Mouse (Mus musculus) stomach, embryonic 14.5 days (tissue): ENCODE measurements around the gene Plaa. TPM values are rescaled to one million over a fixed set of nuclear protein-coding genes. Genes with fewer than 3 reads are reported as not detected.

Experiments
- ATAC-seq: fragments of 200-750 bp; cut with Nextera tagmentation; 2 replicates; pipeline ENCODE4 v1.8.0; 2017; ENCODE audit warnings: low read depth, moderate TSS enrichment; ENCODE audit not compliant: insufficient number of reproducible peaks, insufficient read depth, low FRiP score
- H3K27ac ChIP-seq: fragments of 300-500 bp; sonication (generic); 2 replicates; pipeline ENCODE4 v1.5.1; 2014; ENCODE audit warnings: mild to moderate bottlenecking, low read length, moderate library complexity, mixed read lengths
- H3K27me3 ChIP-seq: fragments of 300-500 bp; sonication (generic); 2 replicates; pipeline ENCODE4 v1.6.1; 2014; ENCODE audit warnings: low read length, control low read depth, mixed read lengths; ENCODE audit not compliant: control insufficient read depth, insufficient read depth
- H3K36me3 ChIP-seq: fragments of 300-500 bp; sonication (generic); 2 replicates; pipeline ENCODE4 v1.6.1; 2014; ENCODE audit warnings: mild to moderate bottlenecking, control low read depth, low read length, moderate library complexity, mixed read lengths; ENCODE audit not compliant: control insufficient read depth, insufficient read depth
- H3K4me1 ChIP-seq: fragments of 300-500 bp; sonication (generic); 2 replicates; pipeline ENCODE4 v1.6.1; 2014; ENCODE audit warnings: low read length, control low read depth, mixed read lengths; ENCODE audit not compliant: control insufficient read depth, insufficient read depth
- H3K4me2 ChIP-seq: fragments of 300-500 bp; sonication (generic); replicated peaks from 2 replicates; pipeline ENCODE4 v1.6.1; 2014; ENCODE audit warnings: low read depth, low read length, control low read depth
- H3K4me3 ChIP-seq: fragments of 300-500 bp; sonication (generic); 2 replicates; pipeline ENCODE4 v1.5.1; 2014; ENCODE audit warnings: low read depth, low read length, control low read depth
- H3K9ac ChIP-seq: fragments of 300-500 bp; sonication (generic); replicated peaks from 2 replicates; pipeline ENCODE4 v1.6.1; 2014; ENCODE audit warnings: low read depth, mild to moderate bottlenecking, control low read depth, low read length, moderate library complexity, mixed read lengths
- H3K9me3 ChIP-seq: fragments of 300-500 bp; sonication (generic); 2 replicates; pipeline ENCODE4 v1.6.1; 2016; ENCODE audit warnings: low read depth, low read length, control low read depth; ENCODE audit not compliant: control insufficient read depth
- WGBS: fragments of 180-500 bp; shearing (Covaris S2); extraction: QIAGEN DNeasy Blood & Tissue Kit; methylation state at CpG from one replicate; pipeline ENCODE4 v1.1.7; 2014; 5-methylcytosine and 5-hydroxymethylcytosine counted together
- polyA plus RNA-seq: library from polyadenylated mRNA; unstranded; fragments of >200 nt; fragmentation: Nextera tagmentation; extraction: Ambion mirVana; gene quantifications from 2 replicates; pipeline ENCODE4 v1.2.1, GENCODE M21; 2014

Plaa gene
- polyA plus RNA-seq, 1 experiment from 2014 or later, result 64.6 TPM

DNA sequence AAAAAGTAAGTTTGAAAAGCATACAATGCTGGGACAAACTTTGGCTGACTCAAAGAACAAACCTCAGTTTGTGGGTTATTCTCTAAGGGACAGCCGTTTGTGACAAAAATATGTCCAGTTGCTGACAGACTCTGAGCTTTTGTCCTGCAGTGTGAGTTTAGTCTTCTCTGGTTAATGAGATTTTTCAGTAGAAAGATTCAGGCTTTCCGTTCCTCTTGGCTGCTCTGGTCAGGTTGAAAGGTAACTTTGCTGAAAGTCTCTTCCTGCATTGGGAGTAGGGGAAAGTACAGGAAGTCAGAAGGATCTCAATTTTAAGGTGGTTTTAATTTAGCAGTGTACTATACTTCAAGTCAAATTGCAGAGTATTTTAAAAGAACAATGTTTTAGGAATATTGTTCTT lies 2.5 kb upstream of the Plaa start:
- Histone ChIP-seq H3K36me3 (no peaks in the 10 kb centered on the region), H3K4me2 (no peak overlapping the region), H3K9me3 (no peaks in the 10 kb centered on the region), H3K4me3 (no peak overlapping the region), H3K4me1 (0 out of 2 replicates have a peak, but pooled peaks cover 5% of the 10 kb centered on the region), H3K9ac (no peak overlapping the region), H3K27me3 (no peaks in the 10 kb centered on the region), H3K27ac (no peak overlapping the region)
- WGBS, result 89% methylated on average over 2 of the region's 2 CpGs
- ATAC-seq, result no peak

DNA sequence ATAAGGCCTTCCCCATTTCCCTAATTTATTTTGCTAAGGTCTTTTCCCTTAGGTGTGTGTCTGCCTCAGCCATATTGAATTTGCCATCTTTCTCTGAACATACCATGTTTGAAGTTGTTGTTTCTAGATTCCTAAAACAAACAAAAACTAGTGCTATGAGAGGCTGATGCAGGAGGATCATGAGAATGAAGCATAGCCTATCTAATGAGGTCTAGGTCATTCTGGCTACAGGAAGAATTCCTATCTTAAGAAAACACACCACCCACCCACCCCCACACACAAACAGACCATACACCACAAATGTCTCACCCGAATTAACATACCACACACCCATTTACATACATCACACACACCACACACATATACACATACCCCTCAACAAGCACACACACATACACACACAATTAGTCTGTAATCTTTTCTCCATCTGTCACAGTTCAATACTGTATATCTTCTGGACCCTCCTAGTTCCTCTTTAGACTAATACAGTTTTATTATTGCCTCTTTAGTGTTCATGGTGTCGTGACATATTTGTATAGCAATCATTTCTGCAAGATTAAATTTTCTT lies 1.5 kb upstream of the Plaa start:
- ATAC-seq, result no peak
- Histone ChIP-seq H3K27ac (no peak overlapping the region), H3K4me2 (no peak overlapping the region), H3K9me3 (no peaks in the 10 kb centered on the region), H3K4me1 (0 out of 2 replicates have a peak, but pooled peaks cover 5% of the 10 kb centered on the region), H3K4me3 (no peak overlapping the region), H3K36me3 (no peaks in the 10 kb centered on the region), H3K9ac (no peak overlapping the region), H3K27me3 (no peaks in the 10 kb centered on the region)
- WGBS, result 88% methylated on average over 2 of the region's 2 CpGs

DNA sequence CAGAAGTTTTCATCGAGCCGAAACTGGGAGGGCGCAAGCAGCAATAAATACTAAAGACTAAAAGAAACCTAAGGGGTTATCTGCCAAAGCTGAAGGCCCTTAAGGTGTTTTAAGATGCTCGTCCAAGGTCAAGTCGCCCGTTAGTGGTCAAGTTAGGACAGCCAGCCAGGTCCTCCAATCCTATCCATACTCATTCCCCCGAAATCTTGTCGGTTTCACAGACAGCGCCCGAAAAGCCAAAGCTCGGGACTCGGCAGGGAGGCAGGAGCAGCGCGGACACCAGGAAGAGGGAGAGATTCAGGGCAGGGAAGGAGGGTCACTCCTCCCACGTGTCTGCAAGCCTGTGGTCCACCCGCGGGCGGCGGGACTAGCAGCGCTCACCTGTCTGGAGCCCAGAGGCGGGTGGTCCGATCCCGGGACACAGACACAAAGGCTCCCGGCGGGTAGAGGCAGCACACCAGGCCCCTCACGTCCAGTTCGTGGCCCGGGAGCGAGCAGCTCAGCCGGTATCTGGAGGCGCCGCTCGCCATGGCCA lies 481 bp downstream of the Plaa start:
- under 1% methylated on average over 33 of the region's 33 CpGs for WGBS
- H3K4me2 ChIP-seq, result peak overlapping the region; percentile 52
- H3K4me3 ChIP-seq, result peak overlapping the region; percentile 98
- peak; percentile 76 for ATAC-seq
- H3K9me3 ChIP-seq, result no peaks in the 10 kb centered on the region
- no peaks in the 10 kb centered on the region for H3K27me3 ChIP-seq
- peak overlapping the region; percentile 84 for H3K27ac ChIP-seq
- H3K36me3 ChIP-seq, result no peaks in the 10 kb centered on the region
- H3K9ac ChIP-seq, result peak overlapping the region; percentile 92
- H3K4me1 ChIP-seq, result 0 out of 2 replicates have a peak, but pooled peaks cover 5% of the 10 kb centered on the region

DNA sequence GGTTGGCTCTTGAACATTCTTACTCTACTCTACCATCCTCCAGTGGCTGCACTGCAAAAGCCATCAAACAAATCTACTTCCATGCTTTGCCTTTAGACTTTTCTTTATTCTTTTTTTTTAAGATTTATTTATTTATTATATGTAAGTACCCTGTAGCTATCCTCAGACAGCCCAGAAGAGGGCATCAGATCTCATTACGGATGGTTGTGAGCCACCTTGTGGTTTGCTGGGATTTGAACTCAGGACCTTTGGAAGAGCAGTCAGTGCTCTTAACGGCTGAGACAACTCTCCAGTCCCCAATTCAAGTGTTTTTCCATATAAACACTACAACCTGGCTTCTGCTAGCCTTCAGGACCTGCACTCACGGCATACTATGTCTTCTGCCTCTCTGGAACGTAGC lies 1.6 kb downstream of the Plaa start:
- Histone ChIP-seq H3K27me3 (no peaks in the 10 kb centered on the region), H3K9me3 (no peaks in the 10 kb centered on the region), H3K4me3 (no peak overlapping the region; the same call in 1 of the 2 replicates), H3K36me3 (no peaks in the 10 kb centered on the region), H3K9ac (no peak overlapping the region), H3K4me1 (0 out of 2 replicates have a peak, but pooled peaks cover 5% of the 10 kb centered on the region), H3K4me2 (peak overlapping the region; percentile 52; the same call in 1 of the 2 replicates), H3K27ac (no peak overlapping the region)
- 82% methylated on average over 4 of the region's 4 CpGs for WGBS
- ATAC-seq, result no peak

GRCm38 (mm10) chr4:94592709-94593108 lies 10.3 kb downstream of the Plaa start:
- Histone ChIP-seq H3K27ac (no peak overlapping the region), H3K36me3 (no peaks in the 10 kb centered on the region), H3K4me1 (no peaks in the 10 kb centered on the region), H3K9ac (no peak overlapping the region), H3K27me3 (no peaks in the 10 kb centered on the region), H3K4me3 (no peak overlapping the region), H3K9me3 (no peaks in the 10 kb centered on the region), H3K4me2 (no peak overlapping the region)
- no peak for ATAC-seq

DNA sequence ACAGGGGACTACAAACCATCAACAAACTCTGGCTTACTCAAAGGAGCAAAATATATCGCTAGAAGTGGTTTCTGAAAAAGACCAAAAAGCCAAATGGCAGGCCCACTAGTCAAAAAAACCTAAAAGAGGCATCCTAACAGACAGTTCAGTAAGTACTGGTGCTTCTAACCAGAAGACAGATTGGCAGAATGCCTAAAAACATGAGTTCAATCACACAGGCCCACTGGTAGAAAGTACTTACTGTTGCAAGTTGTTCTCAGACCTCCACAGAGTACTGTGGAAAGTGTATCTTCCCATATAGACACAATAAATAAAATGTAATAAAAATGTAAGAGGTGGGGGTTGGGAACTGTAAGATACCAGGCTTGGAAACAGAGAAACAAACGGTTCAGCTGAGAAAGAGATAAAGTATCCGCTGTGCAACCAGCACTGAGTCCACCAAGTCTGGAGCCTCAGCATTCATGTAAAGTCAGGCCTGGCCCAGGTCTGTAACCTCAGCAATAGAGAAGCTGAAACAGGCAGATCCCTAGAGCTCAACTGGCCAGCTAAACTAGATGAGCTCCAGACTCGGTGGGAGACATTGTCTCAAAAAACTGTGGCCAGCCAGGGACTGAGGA lies 11.2 kb downstream of the Plaa start:
- no peaks in the 10 kb centered on the region for H3K36me3 ChIP-seq
- H3K9ac ChIP-seq, result no peak overlapping the region
- WGBS, result 80% methylated on average over 4 of the region's 4 CpGs
- ATAC-seq, result no peak
- H3K27ac ChIP-seq, result no peak overlapping the region
- H3K4me2 ChIP-seq, result no peak overlapping the region
- no peaks in the 10 kb centered on the region for H3K4me1 ChIP-seq
- H3K4me3 ChIP-seq, result no peak overlapping the region
- no peaks in the 10 kb centered on the region for H3K9me3 ChIP-seq
- H3K27me3 ChIP-seq, result no peaks in the 10 kb centered on the region

- H3K9me3 ChIP-seq, result no peaks in the 10 kb centered on the region
- H3K9ac ChIP-seq, result no peak overlapping the region
- H3K4me2 ChIP-seq, result no peak overlapping the region
- H3K27me3 ChIP-seq, result no peaks in the 10 kb centered on the region
- no peak overlapping the region for H3K4me3 ChIP-seq
- no peaks in the 10 kb centered on the region for H3K4me1 ChIP-seq
- WGBS, result 94% methylated on average over 4 of the region's 4 CpGs
- ATAC-seq, result no peak
- no peak overlapping the region for H3K27ac ChIP-seq
- peaks cover 16% of the 10 kb centered on the region for H3K36me3 ChIP-seq
These were observed 30.4 kb downstream of the Plaa start for GRCm38 (mm10) chr4:94572677-94573076.

DNA sequence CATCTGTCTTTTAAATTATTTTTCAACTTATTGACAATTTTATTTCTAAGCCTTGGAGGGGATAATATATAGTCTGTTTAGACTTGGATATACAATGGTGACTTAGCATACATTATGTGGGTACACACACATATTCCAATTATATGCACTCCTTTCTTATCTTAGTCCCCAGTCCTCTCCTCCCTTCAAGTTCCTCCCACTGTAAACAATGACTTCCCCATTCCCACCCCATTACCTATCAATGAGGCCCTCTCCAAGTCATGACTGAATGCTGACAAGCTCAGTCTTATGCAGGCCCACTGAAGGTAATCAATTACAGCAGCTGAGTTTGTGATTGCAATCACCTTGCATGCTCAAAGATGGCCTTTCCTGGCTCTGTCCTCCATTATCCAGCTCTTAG lies 38.7 kb downstream of the Plaa start:
- H3K4me3 ChIP-seq, result no peak overlapping the region

More for the DNA sequence above, 38.7 kb downstream of the Plaa start:
- no peak for ATAC-seq
- Histone ChIP-seq H3K4me2 (no peak overlapping the region), H3K27ac (no peak overlapping the region), H3K9me3 (no peaks in the 10 kb centered on the region), H3K27me3 (no peaks in the 10 kb centered on the region), H3K9ac (no peak overlapping the region), H3K4me1 (no peaks in the 10 kb centered on the region), H3K36me3 (peaks cover 2% of the 10 kb centered on the region)
